Mouse (Mus musculus): ENCODE data around the gene Irx5.

Gene Irx5

GRCm38 (mm10) chr8:92357398-92357981 lies at the start of gene Irx5:
Gene Irx5 (plus strand): TSS chr8:92357625.
- DNase-seq (ENCODE audit: low spot score), result peak; percentile 74

- DNase-seq (ENCODE audit: low spot score), result no peak
These were observed 45.2 kb upstream of the Irx5 start for GRCm38 (mm10) chr8:92312178-92312577.

GRCm38 (mm10) chr8:92313707-92314106 lies 43.7 kb upstream of the Irx5 start:
- DNase-seq (ENCODE audit: low spot score), result no peak

GRCm38 (mm10) chr8:92323751-92324150 lies 33.7 kb upstream of the Irx5 start:
- no peak for DNase-seq (ENCODE audit: low spot score)

- no peak for DNase-seq (ENCODE audit: low spot score)
These were observed 30.2 kb upstream of the Irx5 start for GRCm38 (mm10) chr8:92327176-92327575.

DNA sequence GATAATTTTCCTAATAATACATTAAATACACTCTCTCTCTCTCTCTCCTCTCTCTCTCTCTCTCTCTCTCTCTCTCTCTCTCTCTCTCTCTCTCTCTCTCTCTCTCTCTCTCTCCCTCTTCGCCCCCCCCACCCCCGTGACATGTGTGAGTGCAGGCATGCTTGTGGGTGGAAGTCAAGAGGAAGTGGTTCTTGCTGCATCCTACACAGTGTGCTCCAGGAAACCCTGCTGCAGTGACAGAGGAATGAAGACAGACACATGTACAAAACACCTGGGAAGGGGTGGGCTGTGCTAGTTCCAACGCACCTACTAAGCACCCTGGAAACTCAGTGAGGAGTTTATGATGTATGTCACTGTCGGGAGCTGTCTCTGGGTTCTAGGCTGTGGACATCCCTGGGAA lies 28.2 kb upstream of the Irx5 start:
- no peak for DNase-seq (ENCODE audit: low spot score)

- no peak for DNase-seq (ENCODE audit: low spot score)
These were observed 25.6 kb upstream of the Irx5 start for GRCm38 (mm10) chr8:92331811-92332210.

DNA sequence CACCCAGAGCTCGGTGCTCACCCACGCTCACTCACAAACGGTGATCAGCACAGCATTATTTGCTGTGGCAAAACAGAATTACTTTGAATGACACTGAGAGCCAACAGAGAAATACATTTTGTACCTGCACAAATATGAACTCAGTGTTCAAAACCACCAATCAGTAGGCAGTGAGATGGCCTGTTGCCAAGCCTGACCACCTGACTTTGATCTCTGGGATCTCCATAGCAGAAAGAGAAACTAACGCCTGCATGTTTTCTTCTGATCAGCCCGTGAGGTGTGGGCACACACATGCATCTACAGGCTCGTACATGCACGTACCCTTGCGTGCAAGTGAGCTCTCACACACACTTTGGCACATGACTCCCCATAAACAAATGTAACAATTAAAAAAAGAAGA lies 24.0 kb upstream of the Irx5 start:
- DNase-seq (ENCODE audit: low spot score), result no peak

DNA sequence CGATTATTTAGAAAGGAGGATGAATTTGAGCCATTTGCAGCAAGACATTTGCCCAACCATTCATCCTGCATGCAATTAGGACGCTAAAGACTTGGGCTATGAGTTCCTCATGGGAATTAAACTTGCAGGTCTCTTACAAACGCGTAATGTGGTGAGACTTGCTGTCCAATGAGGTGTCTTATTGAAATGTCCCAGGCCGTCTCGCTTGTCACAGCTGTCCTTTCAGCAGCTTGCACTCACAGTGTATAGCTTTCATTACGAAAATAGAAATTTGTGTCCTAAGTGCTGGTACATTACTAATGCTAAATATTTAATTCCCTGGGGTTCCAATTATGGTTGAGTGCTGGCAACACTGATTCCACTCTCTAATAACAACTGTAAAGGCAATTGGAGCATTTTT lies 22.3 kb upstream of the Irx5 start:
- no peak for DNase-seq (ENCODE audit: low spot score)

DNA sequence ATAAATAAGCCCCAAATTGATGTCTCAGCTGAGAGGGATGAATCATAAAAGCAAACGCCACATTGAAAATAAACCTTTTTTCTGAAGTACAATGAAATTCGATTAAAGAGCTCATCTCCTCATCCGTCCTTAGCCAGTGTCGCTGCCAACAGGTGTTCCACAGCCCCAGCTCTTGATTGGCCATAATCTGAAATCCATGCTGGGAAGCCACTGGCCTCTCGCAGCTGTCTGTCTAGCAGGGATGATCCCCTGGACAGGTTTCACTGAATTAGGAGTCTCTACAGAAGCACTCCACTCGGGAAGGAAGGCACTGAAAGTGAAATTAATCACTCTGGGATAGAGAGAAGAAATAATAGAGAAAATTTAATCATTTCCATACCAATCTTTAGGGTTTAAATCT lies 21.4 kb upstream of the Irx5 start:
- DNase-seq (ENCODE audit: low spot score), result no peak

- DNase-seq (ENCODE audit: low spot score), result no peak
These were observed 13.9 kb upstream of the Irx5 start for GRCm38 (mm10) chr8:92343544-92343943.

GRCm38 (mm10) chr8:92349898-92350486 lies 7.4 kb upstream of the Irx5 start:
- DNase-seq (ENCODE audit: low spot score), result no peak

- DNase-seq (ENCODE audit: low spot score), result no peak
These were observed 4.0 kb upstream of the Irx5 start for GRCm38 (mm10) chr8:92353405-92353804.

- peak; percentile 53 for DNase-seq (ENCODE audit: low spot score)
These were observed 2.6 kb upstream of the Irx5 start for GRCm38 (mm10) chr8:92354536-92355482.

- DNase-seq (ENCODE audit: low spot score), result peak; percentile 99
These were observed 1.5 kb upstream of the Irx5 start for GRCm38 (mm10) chr8:92355701-92356612.

DNA sequence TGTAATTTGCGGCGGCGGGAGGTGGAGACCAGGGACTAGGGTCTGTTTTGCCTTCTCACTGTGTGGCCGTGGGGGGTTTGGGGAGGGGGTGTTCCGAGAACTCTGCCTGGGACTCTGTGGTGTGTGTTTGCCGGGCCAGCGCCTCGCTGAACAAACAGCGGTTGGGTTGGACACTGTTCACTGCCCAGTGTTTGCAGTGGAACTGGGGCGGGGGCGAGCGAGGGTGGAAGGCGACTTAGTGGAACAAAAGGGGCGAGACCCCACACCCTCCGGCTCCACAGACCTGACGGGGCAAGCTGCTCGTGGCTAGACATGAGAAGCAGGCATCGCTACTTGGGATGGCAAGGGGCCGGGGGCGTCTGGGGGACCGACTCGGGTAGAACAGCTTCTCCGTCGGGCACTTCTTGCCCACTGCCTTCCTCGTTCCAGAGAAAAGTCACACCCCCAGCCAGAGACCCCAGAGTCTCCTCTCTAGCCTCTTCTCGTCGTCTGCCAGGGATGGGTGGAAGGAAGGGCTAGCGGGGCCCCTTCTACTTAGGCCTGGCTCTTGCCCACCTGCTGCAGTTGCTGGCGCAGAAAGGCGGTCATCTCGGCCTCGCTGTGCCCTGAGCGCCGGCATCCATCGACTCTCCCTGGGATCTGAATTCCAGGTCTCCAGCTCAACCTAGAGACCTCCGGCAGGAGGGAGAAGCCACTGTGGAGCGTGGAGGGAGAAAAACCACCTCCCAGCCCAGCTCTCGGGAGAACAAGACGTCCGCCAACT lies 631 bp upstream of the Irx5 start:
- no peak for DNase-seq (ENCODE audit: low spot score)

- DNase-seq (ENCODE audit: low spot score), result peak; percentile 26
These were observed 945 bp downstream of the Irx5 start for GRCm38 (mm10) chr8:92358141-92358999.

DNA sequence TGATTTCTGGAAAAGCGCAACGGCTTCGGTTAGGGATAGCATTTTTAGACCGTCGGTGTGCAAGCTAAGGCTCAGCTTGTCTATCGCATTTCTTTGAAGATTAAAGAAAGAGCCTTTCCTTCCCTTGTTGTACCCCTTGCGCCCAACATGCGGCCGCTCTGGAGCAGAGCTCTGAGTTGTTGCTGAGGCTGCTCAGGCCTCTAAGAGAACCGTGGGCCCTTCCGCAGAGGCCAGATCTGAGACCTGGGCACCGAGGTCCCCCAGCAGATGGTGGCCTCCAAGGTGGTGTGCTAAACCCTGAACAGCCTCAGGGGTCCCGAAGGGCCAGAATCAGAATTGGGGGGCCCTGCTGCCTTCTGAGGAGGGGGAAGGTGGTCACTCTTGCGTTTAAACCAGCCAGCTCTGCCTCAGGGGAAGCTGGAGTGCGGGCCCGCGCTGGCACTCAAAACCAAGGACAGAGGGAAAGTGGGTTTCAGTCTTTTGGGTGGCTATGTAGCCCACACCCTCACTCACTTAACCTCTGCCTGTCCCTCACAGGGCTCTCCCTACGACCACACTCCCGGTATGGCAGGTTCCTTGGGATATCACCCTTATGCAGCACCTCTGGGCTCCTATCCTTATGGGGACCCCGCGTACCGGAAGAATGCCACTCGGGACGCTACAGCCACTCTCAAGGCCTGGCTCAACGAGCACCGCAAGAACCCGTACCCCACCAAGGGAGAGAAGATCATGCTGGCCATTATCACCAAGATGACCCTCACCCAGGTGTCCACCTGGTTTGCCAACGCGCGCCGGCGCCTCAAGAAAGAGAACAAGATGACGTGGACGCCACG lies 1.8 kb downstream of the Irx5 start:
- no peak for DNase-seq (ENCODE audit: low spot score)

GRCm38 (mm10) chr8:92359833-92360082 lies 2.3 kb downstream of the Irx5 start:
- no peak for DNase-seq (ENCODE audit: low spot score)
